Mouse (Mus musculus) C2C12 (cell line): ENCODE data around the gene Dok5. TPM values are rescaled to one million over a fixed set of nuclear protein-coding genes. Genes with fewer than 3 reads are reported as not detected.

Source experiments
- H3K27me3 ChIP-seq: one replicate; pipeline ENCODE4 v1.6.1; 2011; ENCODE audit not compliant: control insufficient read depth, insufficient read depth, insufficient read length
- H3K36me3 ChIP-seq: one replicate; pipeline ENCODE4 v1.6.1; 2011; ENCODE audit not compliant: control insufficient read depth, insufficient read depth
- H3K4me3 ChIP-seq: one replicate; pipeline ENCODE4 v1.5.1; 2011; ENCODE audit warnings: mild to moderate bottlenecking, control low read depth; ENCODE audit not compliant: poor library complexity, insufficient read depth, severe bottlenecking
- H3K79me2 ChIP-seq: one replicate; pipeline ENCODE4 v1.6.1; 2011; ENCODE audit not compliant: control insufficient read depth, insufficient read depth
- H3K79me3 ChIP-seq: one replicate; pipeline ENCODE4 v1.6.1; 2011; ENCODE audit warnings: low read depth, control low read depth
- H3ac ChIP-seq: one replicate; pipeline ENCODE3; 2011; ENCODE audit warnings: low read depth; ENCODE audit not compliant: control insufficient read depth, insufficient read length
- CEBPB ChIP-seq: IDR thresholded peaks from one replicate; pipeline ENCODE4 v1.6.1; 2011; ENCODE audit warnings: low read depth, mild to moderate bottlenecking, control low read depth, moderate library complexity
- CTCF ChIP-seq: IDR thresholded peaks from one replicate; pipeline ENCODE4 v1.5.1; 2011; ENCODE audit not compliant: control insufficient read depth, insufficient read depth, insufficient read length
- FOSL1 ChIP-seq: IDR thresholded peaks from one replicate; pipeline ENCODE4 v1.8.0; 2011; ENCODE audit warnings: mild to moderate bottlenecking, low read length; ENCODE audit not compliant: poor library complexity, insufficient read depth, severe bottlenecking
- MAX ChIP-seq: IDR thresholded peaks from one replicate; pipeline ENCODE4 v1.6.1; 2011; ENCODE audit warnings: mild to moderate bottlenecking, control low read depth
- MYOD1 ChIP-seq: IDR thresholded peaks from one replicate; pipeline ENCODE4 v1.6.1; 2011; ENCODE audit warnings: low read depth; ENCODE audit not compliant: control insufficient read depth, insufficient read length
- MYOG ChIP-seq: IDR thresholded peaks from one replicate; pipeline ENCODE4 v1.6.1; 2011; ENCODE audit not compliant: control insufficient read depth, insufficient read length; ENCODE audit errors: extremely low read depth
- USF1 ChIP-seq: IDR thresholded peaks from one replicate; pipeline ENCODE4 v1.6.1; 2011; ENCODE audit warnings: low read depth, mild to moderate bottlenecking, control low read depth, moderate library complexity
- polyA plus RNA-seq: library from polyadenylated mRNA; unstranded; fragments of >200 nt; fragmentation: generic; extraction: Trizol; gene quantifications from one replicate; pipeline ENCODE4 v1.2.1, GENCODE M21; 2012; ENCODE audit warnings: missing spikeins

Dok5 gene
- polyA plus RNA-seq, 1 experiment = not detected

- Histone ChIP-seq H3K27me3 (no peaks in the 10 kb centered on the region), H3ac (no peak overlapping the region), H3K79me2 (no peaks in the 10 kb centered on the region), H3K36me3 (no peaks in the 10 kb centered on the region), H3K4me3 (no peak overlapping the region), H3K79me3 (no peaks in the 10 kb centered on the region)
- no peak for TF ChIP-seq MYOG
- no peak for TF ChIP-seq MYOD1
Measured at GRCm38 (mm10) chr2:170788101-170788500, 56.5 kb downstream of the Dok5 start.

- no peaks in the 10 kb centered on the region for H3K79me2 ChIP-seq
- H3K79me3 ChIP-seq = no peaks in the 10 kb centered on the region
- no peaks in the 10 kb centered on the region for H3K36me3 ChIP-seq
- H3ac ChIP-seq = no peak overlapping the region
- TF ChIP-seq USF1 = no peak
- no peak for TF ChIP-seq CTCF
- no peak for TF ChIP-seq FOSL1
- no peak for TF ChIP-seq MYOD1
- TF ChIP-seq MAX = no peak
- TF ChIP-seq MYOG = no peak
- no peak for TF ChIP-seq CEBPB
- H3K4me3 ChIP-seq = no peak overlapping the region
- H3K27me3 ChIP-seq = no peaks in the 10 kb centered on the region
Measured at GRCm38 (mm10) chr2:170791332-170792017, 59.9 kb downstream of the Dok5 start.

GRCm38 (mm10) chr2:170795242-170795641 is 63.6 kb downstream of the Dok5 start:
- H3K79me2 ChIP-seq = no peaks in the 10 kb centered on the region
- H3K79me3 ChIP-seq = no peaks in the 10 kb centered on the region
- TF ChIP-seq CEBPB = no peak
- no peak for TF ChIP-seq USF1
- no peak for TF ChIP-seq FOSL1
- TF ChIP-seq MYOD1 = no peak
- TF ChIP-seq MAX = no peak
- TF ChIP-seq MYOG = no peak
- no peak for TF ChIP-seq CTCF
- no peak overlapping the region for H3ac ChIP-seq
- H3K27me3 ChIP-seq = no peaks in the 10 kb centered on the region
- no peaks in the 10 kb centered on the region for H3K36me3 ChIP-seq
- no peak overlapping the region for H3K4me3 ChIP-seq

- Histone ChIP-seq H3ac (no peak overlapping the region), H3K79me2 (no peaks in the 10 kb centered on the region), H3K27me3 (no peaks in the 10 kb centered on the region), H3K79me3 (no peaks in the 10 kb centered on the region), H3K4me3 (no peak overlapping the region), H3K36me3 (no peaks in the 10 kb centered on the region)
- TF ChIP-seq CEBPB (no peak), MAX (no peak), MYOD1 (no peak), FOSL1 (no peak), MYOG (no peak), CTCF (no peak), USF1 (no peak)
Measured at GRCm38 (mm10) chr2:170802984-170803383, 71.4 kb downstream of the Dok5 start.

GRCm38 (mm10) chr2:170807555-170808258 is 76.1 kb downstream of the Dok5 start:
- TF ChIP-seq MYOG (no peak), CEBPB (no peak), CTCF (no peak), MAX (no peak), FOSL1 (no peak), MYOD1 (no peak), USF1 (no peak)
- H3K36me3 ChIP-seq = no peaks in the 10 kb centered on the region
- no peaks in the 10 kb centered on the region for H3K79me3 ChIP-seq

More at GRCm38 (mm10) chr2:170807555-170808258, 76.1 kb downstream of the Dok5 start:
- no peak overlapping the region for H3K4me3 ChIP-seq
- no peak overlapping the region for H3ac ChIP-seq
- H3K79me2 ChIP-seq = no peaks in the 10 kb centered on the region
- no peaks in the 10 kb centered on the region for H3K27me3 ChIP-seq
